In genomic region chr13:38929843-38930578, GRCm38 (mm10) we compare ENCODE assay signal across 23 mouse cellular contexts.
"Had no signal": no experiment of that assay in that cellular context is flagged by ENCODE, and none has a peak within 500 bp of the region (broad histone marks: within the 10 kb centered on the region; RNA-seq: fewer than 3 reads in every experiment).

No protein-coding gene starts in this region.

- H3K9me3 ChIP-seq: kidney, embryonic 15.5 days; limb, embryonic 10.5 days; limb, embryonic 13.5 days; liver, embryonic 13.5 days; megakaryocyte, embryonic 14.5 days; midbrain, embryonic 10.5 days; midbrain, embryonic 13.5 days; stomach, embryonic 15.5 days had no signal

- H3K27ac ChIP-seq: kidney, embryonic 15.5 days; layer of hippocampus, adult 2 months; limb, embryonic 10.5 days; limb, embryonic 13.5 days; liver, embryonic 13.5 days; midbrain, embryonic 10.5 days; midbrain, embryonic 13.5 days; stomach, embryonic 15.5 days had no signal

- DNase-seq: kidney, adult 11 months; kidney, adult 8-10 months; kidney, postnatal 10 days; kidney, postnatal 36 days; layer of hippocampus, adult 9-11 months; liver; liver, embryonic 13.5 days; lung, embryonic 14.5 days; lung, postnatal 10 days; lung, postnatal 36 days; right cerebral cortex, postnatal 14 days; right cerebral cortex, postnatal 4 days; spleen, adult 18-20 months; thymus, postnatal 25 days had no signal

- H3K4me1 ChIP-seq: kidney, embryonic 15.5 days; limb, embryonic 10.5 days; limb, embryonic 13.5 days; liver, embryonic 13.5 days; midbrain, embryonic 10.5 days; midbrain, embryonic 13.5 days; stomach, embryonic 15.5 days had no signal

- H3K4me2 ChIP-seq: kidney, embryonic 15.5 days; limb, embryonic 13.5 days; liver, embryonic 13.5 days; lung, embryonic 14.5 days; midbrain, embryonic 13.5 days; stomach, embryonic 15.5 days had no signal

- H3K27me3 ChIP-seq: kidney, embryonic 15.5 days; limb, embryonic 13.5 days; liver, embryonic 13.5 days; megakaryocyte, embryonic 14.5 days; midbrain, embryonic 13.5 days; stomach, embryonic 15.5 days had no signal

- H3K4me3 ChIP-seq: kidney, embryonic 15.5 days; layer of hippocampus, adult 2 months; limb, embryonic 10.5 days; limb, embryonic 13.5 days; liver, embryonic 13.5 days; megakaryocyte, embryonic 14.5 days; midbrain, embryonic 10.5 days; midbrain, embryonic 13.5 days; stomach, embryonic 15.5 days had no signal

- H3K9ac ChIP-seq: kidney, embryonic 15.5 days; limb, embryonic 13.5 days; liver, embryonic 13.5 days; lung, embryonic 14.5 days; midbrain, embryonic 13.5 days; stomach, embryonic 15.5 days had no signal

- ATAC-seq: midbrain, embryonic 13.5 days; midbrain, embryonic 16.5 days had no signal
